Mouse (Mus musculus) hindbrain, embryonic 10.5 days (tissue): ENCODE results near the gene Smagp. TPM values are rescaled to one million over a fixed set of nuclear protein-coding genes. Genes with fewer than 3 reads are reported as not detected.
A peak's percentile ranks its signal among the peaks of the same experiment; 100 is the strongest.

Experiments
- DNase-seq: peaks from one replicate; pipeline ENCODE4 v3.0.0-alpha.2; 2017; ENCODE audit warnings: low spot score
- H3K27ac ChIP-seq: fragments of 300-500 bp; sonication (generic); 2 replicates; pipeline ENCODE4 v1.5.1; 2016; ENCODE audit warnings: mild to moderate bottlenecking, moderate library complexity
- H3K27me3 ChIP-seq: fragments of 300-500 bp; sonication (generic); 2 replicates; pipeline ENCODE4 v1.6.1; 2016; ENCODE audit warnings: mild to moderate bottlenecking; ENCODE audit not compliant: poor library complexity, insufficient read depth, severe bottlenecking
- H3K36me3 ChIP-seq: fragments of 300-500 bp; sonication (generic); 2 replicates; pipeline ENCODE4 v1.6.1; 2016; ENCODE audit warnings: mild to moderate bottlenecking, moderate library complexity
- H3K4me1 ChIP-seq: fragments of 300-500 bp; sonication (generic); replicated peaks from 2 replicates; pipeline ENCODE4 v1.6.1; 2016; ENCODE audit warnings: mild to moderate bottlenecking
- H3K4me3 ChIP-seq: fragments of 300-500 bp; sonication (generic); 2 replicates; pipeline ENCODE4 v1.5.1; 2016; ENCODE audit warnings: mild to moderate bottlenecking, moderate library complexity
- H3K9me3 ChIP-seq: fragments of 300-500 bp; sonication (generic); 2 replicates; pipeline ENCODE4 v1.6.1; 2016; ENCODE audit warnings: mild to moderate bottlenecking, moderate library complexity
- WGBS: fragments of 180-500 bp; shearing (Covaris S2); methylation state at CpG from one replicate; pipeline ENCODE4 v1.1.7; 2016; 5-methylcytosine and 5-hydroxymethylcytosine counted together
- polyA plus RNA-seq: library from polyadenylated mRNA; unstranded; fragments of >200 nt; fragmentation: Nextera tagmentation; extraction: Ambion mirVana; gene quantifications from 2 replicates; pipeline ENCODE4 v1.2.1, GENCODE M21; 2016

The Smagp gene
- 5.7 and 6.5 TPM in 2 replicates for polyA plus RNA-seq

DNA sequence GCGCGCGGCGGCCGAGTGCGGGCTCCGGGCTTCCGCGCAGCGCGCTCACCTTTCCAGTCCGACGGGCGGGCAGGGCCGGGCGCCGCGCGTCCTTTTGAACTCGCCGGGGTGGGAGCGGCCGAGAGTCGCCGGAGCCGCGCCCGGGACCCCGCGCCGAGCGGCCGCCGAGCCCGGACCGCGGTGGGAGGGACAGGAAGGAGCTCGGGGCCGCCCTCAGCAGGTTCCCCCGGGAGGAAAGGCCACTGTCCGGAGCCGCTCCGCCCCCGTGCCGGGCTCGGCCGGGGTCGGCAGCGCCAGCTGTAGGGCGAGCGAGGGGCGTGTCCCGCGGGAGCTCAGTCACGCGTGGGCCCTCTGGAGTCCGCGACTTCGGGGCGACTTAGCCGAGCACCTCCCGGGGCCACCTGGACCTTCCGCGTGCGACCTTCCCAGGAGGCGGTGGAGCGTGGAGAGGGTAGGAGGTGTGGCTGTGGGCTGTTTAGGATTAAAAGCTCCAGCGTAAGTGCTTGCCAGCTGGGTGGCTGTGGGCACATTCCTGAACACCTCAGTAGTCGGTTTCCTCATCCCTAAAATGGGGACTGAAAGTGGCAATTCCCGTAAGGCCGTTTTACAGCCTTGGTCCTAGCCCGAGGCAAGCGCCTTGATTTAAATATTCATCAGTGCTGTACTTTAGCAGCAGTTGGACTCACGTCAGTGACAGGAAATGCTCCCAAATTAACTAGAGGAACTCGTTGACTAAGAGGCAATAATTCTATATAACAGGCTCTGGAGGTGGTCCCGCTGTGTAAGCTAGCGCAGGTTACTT, at the start of gene Smagp:
Gene Smagp (minus strand): TSS at position 241 of the 802 bp plus-strand sequence.
- DNase-seq = peak; percentile 43
- peak within 1 kb of the TSS; percentile 64 for H3K27ac ChIP-seq

GRCm38 (mm10) chr15:100686434-100686833, 49.7 kb upstream of the Smagp start:
- no peaks in the 10 kb centered on the region for H3K36me3 ChIP-seq
- H3K4me3 ChIP-seq = no peak overlapping the region
- peaks cover 14% of the 10 kb centered on the region for H3K4me1 ChIP-seq
- peaks cover 11% of the 10 kb centered on the region for H3K9me3 ChIP-seq
- peaks cover 23% of the 10 kb centered on the region for H3K27me3 ChIP-seq
- no peak overlapping the region for H3K27ac ChIP-seq
- DNase-seq = no peak
- 84% methylated on average over 6 of the region's 6 CpGs for WGBS

More for the DNA sequence above, at the start of gene Smagp:
- H3K4me1 ChIP-seq = peaks cover 32% of the 10 kb centered on the region
- peak within 1 kb of the TSS; percentile 59 for H3K4me3 ChIP-seq
- H3K36me3 ChIP-seq = no peaks in the 10 kb centered on the region
- H3K9me3 ChIP-seq = no peaks in the 10 kb centered on the region
- peaks cover 74% of the 10 kb centered on the region for H3K27me3 ChIP-seq
- under 1% methylated on average over 77 of the region's 77 CpGs for WGBS

- Histone ChIP-seq H3K27ac (no peak overlapping the region), H3K36me3 (no peaks in the 10 kb centered on the region), H3K9me3 (peaks cover 8% of the 10 kb centered on the region), H3K27me3 (peaks cover 23% of the 10 kb centered on the region), H3K4me3 (no peak overlapping the region), H3K4me1 (peaks cover 20% of the 10 kb centered on the region)
- 90% methylated on average over 8 of the region's 8 CpGs for WGBS
- no peak for DNase-seq
These were observed 49.1 kb upstream of the Smagp start for GRCm38 (mm10) chr15:100685849-100686248.

DNA sequence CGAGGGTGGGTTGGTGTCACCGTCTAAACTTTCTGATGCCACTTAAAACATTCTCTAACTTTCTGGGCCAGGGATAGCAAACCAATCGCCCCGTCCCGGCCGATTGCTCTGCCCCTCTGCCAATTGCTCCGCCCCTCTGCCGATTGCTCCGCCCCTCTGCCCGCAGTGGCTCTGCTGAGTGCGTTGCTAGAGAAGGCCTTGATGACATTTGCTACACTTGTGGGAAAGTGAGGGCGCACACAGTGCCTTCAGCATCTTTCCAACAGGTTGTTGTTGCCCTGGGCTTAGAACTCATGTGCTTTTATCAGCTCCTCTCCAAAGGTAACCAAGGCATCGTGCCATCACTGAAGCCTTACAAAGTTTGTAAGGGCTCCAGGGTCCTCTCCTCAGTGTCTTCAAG, 48.5 kb upstream of the Smagp start:
- Histone ChIP-seq H3K4me1 (peaks cover 26% of the 10 kb centered on the region), H3K36me3 (no peaks in the 10 kb centered on the region), H3K27ac (no peak overlapping the region), H3K9me3 (peaks cover 3% of the 10 kb centered on the region), H3K4me3 (no peak overlapping the region), H3K27me3 (peaks cover 23% of the 10 kb centered on the region)
- 28% methylated on average over 13 of the region's 13 CpGs for WGBS
- no peak for DNase-seq

DNA sequence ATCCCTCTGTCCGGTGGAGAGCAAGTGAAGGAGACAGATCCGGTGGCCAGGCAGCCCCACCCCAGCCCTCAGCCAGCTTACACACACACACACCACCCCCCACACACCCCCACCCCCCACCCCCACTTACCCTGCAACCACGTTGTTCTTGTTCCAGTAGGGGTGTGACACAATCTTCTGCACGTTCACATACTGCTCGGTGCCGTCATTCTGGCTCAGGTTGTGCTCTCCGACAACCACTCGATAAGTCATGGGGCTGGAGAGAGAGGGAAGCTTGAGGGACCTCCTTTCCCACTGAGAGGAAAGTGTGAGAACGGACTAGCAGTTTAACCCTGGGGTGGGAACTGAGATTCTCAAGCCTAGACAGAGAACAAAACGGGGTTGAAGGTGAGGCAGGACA, 47.7 kb upstream of the Smagp start:
- H3K9me3 ChIP-seq = no peaks in the 10 kb centered on the region
- H3K36me3 ChIP-seq = no peaks in the 10 kb centered on the region
- no peak for DNase-seq
- peaks cover 23% of the 10 kb centered on the region for H3K27me3 ChIP-seq
- 67% methylated on average over 10 of the region's 10 CpGs for WGBS
- H3K4me3 ChIP-seq = no peak overlapping the region
- H3K27ac ChIP-seq = no peak overlapping the region
- peaks cover 28% of the 10 kb centered on the region for H3K4me1 ChIP-seq

- no peaks in the 10 kb centered on the region for H3K9me3 ChIP-seq
- no peak overlapping the region for H3K27ac ChIP-seq
- no peak overlapping the region for H3K4me3 ChIP-seq
- H3K36me3 ChIP-seq = no peaks in the 10 kb centered on the region
- DNase-seq = peak; percentile 84
- peaks cover 23% of the 10 kb centered on the region for H3K27me3 ChIP-seq
- 40% methylated on average over 2 of the region's 2 CpGs for WGBS
- peaks cover 28% of the 10 kb centered on the region for H3K4me1 ChIP-seq
These were observed 46.3 kb upstream of the Smagp start for GRCm38 (mm10) chr15:100683041-100683440.

DNA sequence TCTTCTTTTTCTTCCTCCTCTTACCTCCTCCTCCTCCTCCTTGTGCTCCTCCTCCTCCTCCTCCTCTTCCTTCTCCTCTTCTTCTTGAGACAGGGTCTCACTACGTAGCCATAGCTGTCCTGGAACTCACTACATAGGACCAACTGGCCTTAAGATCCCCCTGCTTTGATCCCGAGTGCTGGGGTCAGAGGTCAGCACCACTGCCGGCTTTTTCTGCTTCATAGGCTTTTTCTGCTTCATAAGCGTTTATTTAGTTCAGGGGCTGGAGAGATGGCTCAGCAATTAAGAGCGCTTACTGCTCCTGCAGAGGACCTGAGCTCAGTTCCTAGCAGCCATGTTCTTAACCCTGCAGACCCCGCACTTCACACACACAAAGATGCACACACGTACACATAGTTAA, 45.0 kb upstream of the Smagp start:
- peaks cover 23% of the 10 kb centered on the region for H3K27me3 ChIP-seq
- H3K4me1 ChIP-seq = peaks cover 19% of the 10 kb centered on the region
- peak overlapping the region; percentile 13; the same call in 1 of the 2 replicates for H3K27ac ChIP-seq
- H3K9me3 ChIP-seq = no peaks in the 10 kb centered on the region
- peak; percentile 31 for DNase-seq
- no peaks in the 10 kb centered on the region for H3K36me3 ChIP-seq
- H3K4me3 ChIP-seq = no peak overlapping the region
- 30% methylated on average over 7 of the region's 7 CpGs for WGBS

DNA sequence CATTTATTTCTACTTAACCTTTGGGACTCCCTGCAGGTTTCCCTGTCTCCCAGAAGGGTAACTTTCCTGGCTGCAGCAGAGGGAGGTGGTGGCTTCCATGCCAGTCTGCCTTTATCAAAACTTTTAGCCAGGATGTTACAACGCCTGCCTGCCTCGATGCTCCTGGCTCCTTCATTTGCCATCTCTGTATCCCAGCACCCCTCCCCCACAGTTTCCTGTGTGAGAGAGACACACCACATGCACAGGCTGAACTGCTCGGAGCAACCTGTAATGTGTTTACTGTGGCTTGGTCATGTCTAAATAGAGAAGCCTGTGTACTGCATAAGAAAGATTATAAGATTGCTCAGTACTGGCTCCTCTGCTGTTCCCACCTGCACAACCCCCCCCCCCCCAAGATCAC, 43.6 kb upstream of the Smagp start:
- Histone ChIP-seq H3K27ac (no peak overlapping the region), H3K4me3 (no peak overlapping the region), H3K9me3 (no peaks in the 10 kb centered on the region), H3K36me3 (no peaks in the 10 kb centered on the region), H3K4me1 (peaks cover 24% of the 10 kb centered on the region), H3K27me3 (peaks cover 13% of the 10 kb centered on the region)
- no peak for DNase-seq
- 47% methylated on average over 3 of the region's 3 CpGs for WGBS

DNA sequence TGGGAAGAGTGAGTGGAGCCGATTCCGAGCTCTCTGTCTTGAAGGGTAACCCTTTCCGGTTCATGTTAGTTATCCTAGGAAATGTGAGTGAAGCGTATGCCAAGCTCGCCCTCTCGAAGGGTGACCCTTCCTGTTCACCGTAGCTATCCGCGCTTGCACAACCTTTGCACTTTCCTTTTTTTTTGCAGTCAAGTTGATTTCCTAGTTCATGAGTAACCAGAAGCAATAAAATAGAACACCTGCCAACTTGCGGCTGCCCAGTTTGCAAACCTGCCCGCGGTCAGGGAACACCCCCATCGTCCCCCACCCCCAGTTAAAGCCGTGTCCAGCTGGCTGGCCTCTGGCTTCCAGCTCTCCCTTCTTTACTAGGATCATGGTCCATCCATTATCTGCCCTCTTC, 42.3 kb upstream of the Smagp start:
- WGBS = 94% methylated on average over 14 of the region's 14 CpGs
- no peak for DNase-seq
- H3K27ac ChIP-seq = no peak overlapping the region
- no peak overlapping the region for H3K4me3 ChIP-seq
- no peaks in the 10 kb centered on the region for H3K27me3 ChIP-seq
- H3K36me3 ChIP-seq = no peaks in the 10 kb centered on the region
- peaks cover 33% of the 10 kb centered on the region for H3K4me1 ChIP-seq
- no peaks in the 10 kb centered on the region for H3K9me3 ChIP-seq

DNA sequence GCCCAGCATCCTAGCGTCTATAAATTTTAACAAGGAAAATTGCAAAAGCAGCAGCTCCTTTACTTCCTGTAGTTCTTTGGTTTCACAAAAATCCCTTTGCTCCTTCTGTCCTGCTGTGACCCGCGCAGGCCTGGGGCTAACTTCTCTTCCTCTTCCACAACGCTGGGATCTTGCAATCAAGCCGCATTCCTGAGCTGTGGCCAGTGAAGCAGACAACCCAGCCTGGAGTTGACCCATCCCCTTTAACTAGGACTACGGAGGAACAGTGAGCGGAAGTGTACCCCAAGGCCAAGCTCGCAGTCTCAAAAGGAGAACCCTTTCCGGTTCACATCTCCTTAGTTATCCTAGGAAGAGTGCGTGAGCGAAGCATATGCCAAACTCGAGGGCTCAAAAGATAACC, 41.8 kb upstream of the Smagp start:
- Histone ChIP-seq H3K27ac (no peak overlapping the region), H3K27me3 (no peaks in the 10 kb centered on the region), H3K4me3 (no peak overlapping the region), H3K9me3 (no peaks in the 10 kb centered on the region), H3K4me1 (peaks cover 37% of the 10 kb centered on the region), H3K36me3 (no peaks in the 10 kb centered on the region)
- WGBS = 78% methylated on average over 12 of the region's 12 CpGs
- no peak for DNase-seq

DNA sequence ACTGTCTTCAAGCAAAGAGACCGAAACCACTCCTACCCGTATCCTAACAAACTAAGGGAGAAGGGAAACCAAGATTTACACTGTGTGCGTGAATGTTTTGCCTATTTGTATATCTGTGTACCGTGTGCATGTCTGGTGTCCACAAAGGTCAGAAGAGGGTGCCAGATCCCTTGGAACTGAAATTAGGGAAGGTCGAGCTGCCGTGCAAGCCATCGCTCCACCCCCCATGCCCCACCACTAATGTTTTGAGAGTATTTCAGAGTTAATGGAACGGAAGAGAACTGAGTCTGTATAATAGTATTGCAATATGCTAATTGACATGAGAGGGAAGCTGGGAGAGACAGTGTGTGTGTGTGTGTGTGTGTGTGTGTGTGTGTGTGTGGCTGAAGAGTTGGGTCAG, 40.9 kb upstream of the Smagp start:
- H3K36me3 ChIP-seq = no peaks in the 10 kb centered on the region
- no peaks in the 10 kb centered on the region for H3K27me3 ChIP-seq
- no peaks in the 10 kb centered on the region for H3K9me3 ChIP-seq
- no peak for DNase-seq
- H3K4me1 ChIP-seq = peaks cover 41% of the 10 kb centered on the region
- 88% methylated on average over 8 of the region's 8 CpGs for WGBS
- H3K4me3 ChIP-seq = no peak overlapping the region
- H3K27ac ChIP-seq = no peak overlapping the region

GRCm38 (mm10) chr15:100676521-100676920, 39.8 kb upstream of the Smagp start:
- WGBS = 87% methylated on average over 1 of the region's 1 CpGs
- no peak overlapping the region for H3K27ac ChIP-seq
- H3K4me1 ChIP-seq = peaks cover 37% of the 10 kb centered on the region
- H3K9me3 ChIP-seq = no peaks in the 10 kb centered on the region
- no peaks in the 10 kb centered on the region for H3K27me3 ChIP-seq
- no peaks in the 10 kb centered on the region for H3K36me3 ChIP-seq
- no peak overlapping the region for H3K4me3 ChIP-seq
- DNase-seq = no peak

DNA sequence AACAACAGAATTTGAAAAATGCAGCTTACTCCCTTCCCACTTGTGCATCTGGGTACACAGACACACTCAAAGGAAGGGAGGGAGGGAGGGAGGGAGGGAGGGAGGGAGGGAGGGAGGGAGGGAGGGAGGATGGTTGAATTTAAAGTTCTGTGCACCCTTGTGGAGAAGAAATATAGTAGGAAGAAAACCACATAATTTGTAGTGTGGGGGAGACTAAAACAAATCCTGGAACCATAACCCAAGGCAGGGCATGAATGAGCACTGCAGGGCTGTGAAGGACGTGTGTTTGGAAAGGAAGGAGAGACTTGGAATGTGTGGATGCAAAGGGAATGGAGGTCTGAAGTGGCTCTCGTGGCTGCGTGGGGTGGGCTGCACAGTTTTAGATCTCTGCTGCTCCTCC, 38.7 kb upstream of the Smagp start:
- no peaks in the 10 kb centered on the region for H3K9me3 ChIP-seq
- no peak for DNase-seq
- H3K27ac ChIP-seq = no peak overlapping the region
- no peak overlapping the region for H3K4me3 ChIP-seq
- 81% methylated on average over 3 of the region's 3 CpGs for WGBS
- peaks cover 30% of the 10 kb centered on the region for H3K4me1 ChIP-seq
- H3K27me3 ChIP-seq = no peaks in the 10 kb centered on the region
- no peaks in the 10 kb centered on the region for H3K36me3 ChIP-seq
